Mouse (Mus musculus): ENCODE data around the gene Edc3. TPM values are rescaled to one million over a fixed set of nuclear protein-coding genes. Genes with fewer than 3 reads are reported as not detected.

Edc3 gene
- polyA plus RNA-seq, 1 experiment: 8.1 TPM

GRCm38 (mm10) chr9:57759289-57759688 lies 50.9 kb downstream of the Edc3 start:
- no peaks in the 10 kb centered on the region for H3K27me3 ChIP-seq (ENCODE audit: control insufficient read depth, insufficient read depth, low read length)
- H3K4me1 ChIP-seq (ENCODE audit: control insufficient read depth, insufficient read depth, low read length): peaks cover 5% of the 10 kb centered on the region
- TF ChIP-seq CTCF (IDR thresholded peaks at IDR 0.05; ENCODE audit: control insufficient read depth, insufficient read depth, insufficient replicate concordance, low read depth, low read length) (peak; percentile 79; the same call in 1 of the 2 replicates), POLR2A (IDR thresholded peaks at IDR 0.05; ENCODE audit: control insufficient read depth, low read depth, low read length) (no peak)
- H3K4me3 ChIP-seq (ENCODE audit: control insufficient read depth, low read depth, low read length): peak overlapping the region; percentile 89
- peak overlapping the region; percentile 5; the same call in 1 of the 2 replicates for H3K27ac ChIP-seq (ENCODE audit: control insufficient read depth, insufficient read depth, low read depth, low read length)
- H3K36me3 ChIP-seq (ENCODE audit: control insufficient read depth, insufficient read depth, low read length): peaks cover 4% of the 10 kb centered on the region; the same call in 1 of the 2 replicates

- H3K4me1 ChIP-seq (ENCODE audit: control insufficient read depth, insufficient read depth, low read length): peaks cover 5% of the 10 kb centered on the region
- H3K27me3 ChIP-seq (ENCODE audit: control insufficient read depth, insufficient read depth, low read length): no peaks in the 10 kb centered on the region
- peak overlapping the region; percentile 89 for H3K4me3 ChIP-seq (ENCODE audit: control insufficient read depth, low read depth, low read length)
- TF ChIP-seq POLR2A (IDR thresholded peaks at IDR 0.05; ENCODE audit: control insufficient read depth, low read depth, low read length): peak; percentile 15; the same call in 1 of the 2 replicates
- TF ChIP-seq CTCF (IDR thresholded peaks at IDR 0.05; ENCODE audit: control insufficient read depth, insufficient read depth, insufficient replicate concordance, low read depth, low read length): no peak
- H3K36me3 ChIP-seq (ENCODE audit: control insufficient read depth, insufficient read depth, low read length): peaks cover 4% of the 10 kb centered on the region; the same call in 1 of the 2 replicates
- H3K27ac ChIP-seq (ENCODE audit: control insufficient read depth, insufficient read depth, low read depth, low read length): peak overlapping the region; percentile 68; the same call in 1 of the 2 replicates
Measured at GRCm38 (mm10) chr9:57760416-57761146, 52.2 kb downstream of the Edc3 start.

GRCm38 (mm10) chr9:57761563-57762551 lies 53.5 kb downstream of the Edc3 start:
- Histone ChIP-seq H3K36me3 (ENCODE audit: control insufficient read depth, insufficient read depth, low read length) (peaks cover 4% of the 10 kb centered on the region; the same call in 1 of the 2 replicates), H3K4me1 (ENCODE audit: control insufficient read depth, insufficient read depth, low read length) (peaks cover 16% of the 10 kb centered on the region), H3K27ac (ENCODE audit: control insufficient read depth, insufficient read depth, low read depth, low read length) (peak overlapping the region; percentile 82), H3K27me3 (ENCODE audit: control insufficient read depth, insufficient read depth, low read length) (no peaks in the 10 kb centered on the region), H3K4me3 (ENCODE audit: control insufficient read depth, low read depth, low read length) (peak overlapping the region; percentile 89)
- TF ChIP-seq POLR2A (IDR thresholded peaks at IDR 0.05; ENCODE audit: control insufficient read depth, low read depth, low read length) (peak; percentile 76; the same call in 1 of the 2 replicates), CTCF (IDR thresholded peaks at IDR 0.05; ENCODE audit: control insufficient read depth, insufficient read depth, insufficient replicate concordance, low read depth, low read length) (no peak)

GRCm38 (mm10) chr9:57762563-57762991 lies 54.2 kb downstream of the Edc3 start:
- Histone ChIP-seq H3K27ac (ENCODE audit: control insufficient read depth, insufficient read depth, low read depth, low read length) (peak overlapping the region; percentile 82), H3K4me1 (ENCODE audit: control insufficient read depth, insufficient read depth, low read length) (peaks cover 17% of the 10 kb centered on the region), H3K36me3 (ENCODE audit: control insufficient read depth, insufficient read depth, low read length) (peaks cover 3% of the 10 kb centered on the region; the same call in 1 of the 2 replicates), H3K4me3 (ENCODE audit: control insufficient read depth, low read depth, low read length) (peak overlapping the region; percentile 89), H3K27me3 (ENCODE audit: control insufficient read depth, insufficient read depth, low read length) (no peaks in the 10 kb centered on the region)
- TF ChIP-seq CTCF (IDR thresholded peaks at IDR 0.05; ENCODE audit: control insufficient read depth, insufficient read depth, insufficient replicate concordance, low read depth, low read length) (peak; percentile 32; the same call in 1 of the 2 replicates), POLR2A (IDR thresholded peaks at IDR 0.05; ENCODE audit: control insufficient read depth, low read depth, low read length) (no peak)

- Histone ChIP-seq H3K4me3 (ENCODE audit: control insufficient read depth, low read depth, low read length) (peak overlapping the region; percentile 89), H3K36me3 (ENCODE audit: control insufficient read depth, insufficient read depth, low read length) (no peaks in the 10 kb centered on the region; the same call in 1 of the 2 replicates), H3K27ac (ENCODE audit: control insufficient read depth, insufficient read depth, low read depth, low read length) (peak overlapping the region; percentile 87), H3K27me3 (ENCODE audit: control insufficient read depth, insufficient read depth, low read length) (no peaks in the 10 kb centered on the region), H3K4me1 (ENCODE audit: control insufficient read depth, insufficient read depth, low read length) (peaks cover 17% of the 10 kb centered on the region)
- TF ChIP-seq CTCF (IDR thresholded peaks at IDR 0.05; ENCODE audit: control insufficient read depth, insufficient read depth, insufficient replicate concordance, low read depth, low read length) (no peak), POLR2A (IDR thresholded peaks at IDR 0.05; ENCODE audit: control insufficient read depth, low read depth, low read length) (no peak)
Measured at GRCm38 (mm10) chr9:57764147-57764973, 56.0 kb downstream of the Edc3 start.

GRCm38 (mm10) chr9:57764974-57765363 lies 56.6 kb downstream of the Edc3 start:
- TF ChIP-seq POLR2A (IDR thresholded peaks at IDR 0.05; ENCODE audit: control insufficient read depth, low read depth, low read length) (peak; percentile 86), CTCF (IDR thresholded peaks at IDR 0.05; ENCODE audit: control insufficient read depth, insufficient read depth, insufficient replicate concordance, low read depth, low read length) (no peak)
- Histone ChIP-seq H3K36me3 (ENCODE audit: control insufficient read depth, insufficient read depth, low read length) (no peaks in the 10 kb centered on the region; the same call in 1 of the 2 replicates), H3K27ac (ENCODE audit: control insufficient read depth, insufficient read depth, low read depth, low read length) (peak overlapping the region; percentile 87), H3K4me3 (ENCODE audit: control insufficient read depth, low read depth, low read length) (peak overlapping the region; percentile 89), H3K4me1 (ENCODE audit: control insufficient read depth, insufficient read depth, low read length) (peaks cover 17% of the 10 kb centered on the region), H3K27me3 (ENCODE audit: control insufficient read depth, insufficient read depth, low read length) (no peaks in the 10 kb centered on the region)

Measured in testis, adult 2 months (tissue).